Mouse (Mus musculus): ENCODE results near the gene Cdh23.

The Cdh23 gene

DNA sequence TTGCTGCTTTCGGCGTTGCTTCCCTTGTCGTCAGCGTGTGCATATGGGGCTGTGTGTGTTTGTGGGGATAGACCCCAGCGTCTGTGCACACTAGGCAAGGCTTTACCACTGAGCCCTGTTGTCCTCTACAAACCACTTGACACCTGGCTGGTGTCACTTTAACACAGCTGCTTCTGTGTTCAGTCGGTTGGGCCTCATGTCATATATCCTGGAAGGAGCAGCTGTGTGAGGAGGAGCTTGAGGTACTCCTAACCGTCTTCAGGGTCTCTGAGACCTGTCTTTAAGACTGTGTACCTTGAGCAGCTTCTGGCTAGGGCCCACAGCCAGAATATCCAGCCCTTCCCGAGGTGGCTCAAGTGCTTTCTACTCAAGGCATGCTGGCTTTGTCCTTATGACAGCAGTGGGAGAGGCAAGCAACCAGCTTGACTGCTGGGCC is 411.6 kb downstream of the Cdh23 start:
- no peak for DNase-seq (ENCODE audit: low spot score)

GRCm38 (mm10) chr10:60284248-60284647 is 412.0 kb downstream of the Cdh23 start:
- DNase-seq (ENCODE audit: low spot score) = no peak

DNA sequence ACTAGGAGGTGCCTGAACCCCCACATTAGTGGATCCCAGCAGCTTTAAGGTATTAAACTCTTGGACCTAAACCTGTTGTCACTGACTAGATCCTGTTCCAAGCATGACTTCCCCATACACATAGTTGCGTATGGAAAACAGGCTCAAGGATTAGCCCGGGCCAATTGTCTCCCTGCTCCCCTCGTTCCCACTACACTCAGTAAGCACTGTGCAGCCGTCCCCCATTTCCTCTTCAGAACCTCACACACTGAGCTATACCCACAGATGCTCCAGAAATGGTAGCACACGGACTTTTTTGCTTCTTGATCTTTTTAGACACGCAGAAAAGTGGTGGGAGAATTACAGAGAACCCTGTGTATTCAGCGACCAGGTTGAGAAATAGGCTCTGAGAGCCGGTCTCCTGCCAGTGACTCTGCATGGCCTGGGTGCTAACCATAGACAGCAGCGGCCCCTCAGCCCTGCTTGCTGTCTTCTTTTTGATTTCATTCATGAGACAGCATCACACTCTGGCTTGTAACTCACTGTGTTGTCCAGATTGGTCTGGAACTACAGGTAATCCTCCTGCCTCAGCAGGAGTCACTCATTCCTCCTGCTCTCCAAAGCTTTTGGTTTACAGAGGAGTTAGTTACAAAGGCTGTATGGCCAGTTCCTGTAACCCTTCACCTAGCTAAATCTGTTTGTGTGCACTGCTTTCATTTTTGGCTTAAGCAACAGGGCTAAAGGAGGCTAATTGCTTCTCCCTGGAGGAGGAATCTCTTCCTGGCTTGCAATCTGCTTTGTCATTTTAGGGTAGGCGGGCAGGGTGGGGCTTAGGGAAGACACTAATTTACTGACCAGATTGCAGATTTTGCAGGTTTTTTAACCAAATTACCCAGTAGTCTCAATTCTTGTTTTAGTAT is 413.9 kb downstream of the Cdh23 start:
- DNase-seq (ENCODE audit: low spot score) = no peak

- no peak for DNase-seq (ENCODE audit: low spot score)
Measured at GRCm38 (mm10) chr10:60281571-60282050, 414.7 kb downstream of the Cdh23 start.

DNA sequence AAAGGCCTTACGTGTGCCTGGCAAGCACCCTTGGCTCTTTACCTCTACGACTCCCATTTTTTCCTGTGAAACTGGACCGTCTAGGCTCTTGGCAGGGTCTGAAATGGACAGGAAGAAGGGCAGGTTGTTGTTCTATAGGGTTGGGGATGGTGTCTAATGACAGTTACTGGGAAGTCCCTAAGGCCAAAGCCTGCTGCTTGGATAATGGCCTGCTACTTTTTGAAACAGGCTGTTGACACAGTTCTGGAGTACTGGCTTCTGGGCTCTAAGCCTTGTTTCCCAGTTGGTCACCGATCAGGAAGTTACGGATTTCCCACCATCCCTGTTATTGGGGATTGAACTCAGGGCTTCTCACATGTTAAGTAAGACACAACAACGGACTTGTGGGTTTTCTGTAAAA is 415.9 kb downstream of the Cdh23 start:
- no peak for DNase-seq (ENCODE audit: low spot score)

DNA sequence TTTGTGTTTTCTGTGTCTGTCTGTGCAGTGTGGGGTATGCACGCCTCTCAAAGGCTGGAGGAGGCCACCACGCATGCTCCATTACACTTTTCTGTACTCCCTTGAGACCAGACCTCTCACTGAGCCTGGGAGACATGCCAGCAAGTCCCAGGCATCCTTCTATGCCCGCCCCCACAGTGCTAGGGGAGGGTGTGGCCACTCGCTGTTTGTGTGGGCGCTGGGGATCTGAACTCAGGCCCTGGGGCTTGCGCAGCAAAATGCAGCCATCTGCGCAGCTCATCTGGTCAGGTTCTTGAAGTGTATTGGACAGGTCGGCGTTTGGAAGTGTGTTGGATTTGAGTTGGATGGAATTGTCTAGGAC is 416.4 kb downstream of the Cdh23 start:
- DNase-seq (ENCODE audit: low spot score) = no peak

GRCm38 (mm10) chr10:60279290-60279940 is 416.9 kb downstream of the Cdh23 start:
- no peak for DNase-seq (ENCODE audit: low spot score)

DNA sequence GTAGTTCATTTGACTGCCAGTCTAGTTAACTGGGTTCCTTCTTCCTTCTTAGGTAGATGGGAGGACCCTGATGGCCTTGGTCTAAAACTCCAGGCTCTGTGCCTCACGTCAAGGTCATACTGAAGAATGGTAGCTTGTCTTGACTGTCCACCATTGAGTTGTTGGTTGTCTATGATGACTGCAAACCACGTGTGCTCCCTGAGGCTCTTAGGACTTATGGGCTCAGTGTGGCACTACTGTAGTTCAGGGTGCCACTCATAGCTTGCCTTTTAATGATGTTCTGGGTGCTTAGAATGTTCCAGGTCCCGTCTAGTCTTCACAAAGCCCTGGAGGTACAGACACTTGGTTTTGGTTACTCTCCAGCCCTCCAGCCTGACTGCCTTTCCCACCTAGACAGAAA is 417.5 kb downstream of the Cdh23 start:
- DNase-seq (ENCODE audit: low spot score) = no peak

- DNase-seq (ENCODE audit: low spot score) = no peak
Measured at GRCm38 (mm10) chr10:60278006-60278399, 418.3 kb downstream of the Cdh23 start.

- peak; percentile 93 for DNase-seq (ENCODE audit: low spot score)
Measured at GRCm38 (mm10) chr10:60277207-60278005, 418.9 kb downstream of the Cdh23 start, which contains the start of gene Psap. Gene Psap, plus strand, starts transcription at chr10:60277627.

DNA sequence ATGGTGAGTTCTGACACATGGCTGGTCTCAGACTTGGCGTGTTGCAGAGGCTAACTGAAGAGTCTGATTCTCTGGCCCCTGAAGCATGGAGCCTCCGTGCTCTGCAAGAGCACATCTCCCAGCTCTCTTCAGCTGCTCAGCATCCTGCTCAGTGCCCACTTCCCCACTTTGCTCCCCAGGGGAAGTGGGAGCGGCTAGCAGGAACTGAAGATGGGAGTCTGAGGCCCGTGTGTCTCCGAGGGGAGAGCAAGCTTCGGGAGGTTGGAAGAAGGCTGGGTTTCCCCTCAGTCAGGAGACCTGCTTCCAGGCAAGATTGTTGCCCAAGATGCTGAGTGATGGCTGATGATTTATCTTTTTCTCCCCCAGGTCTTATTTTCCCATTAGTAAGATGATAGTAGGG is 422.9 kb downstream of the Cdh23 start:
- DNase-seq (ENCODE audit: low spot score) = no peak

- DNase-seq (ENCODE audit: low spot score) = no peak
Measured at GRCm38 (mm10) chr10:60272241-60272640, 424.0 kb downstream of the Cdh23 start.

GRCm38 (mm10) chr10:60271015-60271414 is 425.3 kb downstream of the Cdh23 start:
- DNase-seq (ENCODE audit: low spot score) = no peak

DNA sequence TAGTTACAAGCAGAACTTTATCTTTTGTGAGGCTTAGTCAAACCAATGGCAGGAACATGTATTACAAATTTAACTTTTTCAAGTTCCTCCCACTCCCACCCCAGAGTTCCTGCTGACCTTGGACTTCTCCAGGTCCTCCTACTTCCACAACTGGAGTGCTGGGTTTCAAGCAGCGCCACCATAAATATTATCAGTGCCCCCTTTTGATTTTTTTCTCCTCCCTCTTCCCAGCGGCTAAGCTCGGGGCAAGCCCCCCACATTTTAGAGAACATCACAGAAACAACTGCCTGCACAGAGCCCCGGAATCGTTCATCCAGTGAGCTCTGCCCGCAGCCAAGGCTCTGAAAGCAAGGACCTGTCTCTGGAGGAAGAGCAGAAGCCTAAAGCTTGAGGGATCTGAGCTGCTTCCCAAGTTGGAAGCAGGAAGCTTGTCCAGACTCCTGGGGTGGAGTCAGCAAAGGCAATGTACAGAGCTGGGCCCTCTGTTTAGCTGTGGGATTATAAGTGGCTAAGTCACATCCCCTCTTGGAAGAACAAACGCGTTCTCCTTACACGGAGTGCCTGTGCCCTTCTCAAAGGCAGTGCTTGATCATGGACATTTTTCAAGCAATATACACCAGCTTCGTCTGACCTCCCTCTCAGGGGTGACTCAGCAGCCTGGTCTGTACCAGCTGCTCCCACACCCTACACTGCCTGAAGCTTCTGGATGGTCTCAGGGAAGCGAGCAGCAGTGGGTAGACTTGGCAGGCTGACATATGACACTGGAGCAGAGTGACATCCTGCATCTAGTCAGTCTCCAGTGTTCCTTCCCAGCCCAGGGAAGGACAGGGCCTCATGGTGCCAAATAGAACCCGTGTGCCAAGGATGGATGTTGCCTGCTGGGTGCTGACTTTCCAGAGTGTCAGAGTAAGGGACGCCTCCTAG is 426.9 kb downstream of the Cdh23 start:
- DNase-seq (ENCODE audit: low spot score) = peak; percentile 16

DNA sequence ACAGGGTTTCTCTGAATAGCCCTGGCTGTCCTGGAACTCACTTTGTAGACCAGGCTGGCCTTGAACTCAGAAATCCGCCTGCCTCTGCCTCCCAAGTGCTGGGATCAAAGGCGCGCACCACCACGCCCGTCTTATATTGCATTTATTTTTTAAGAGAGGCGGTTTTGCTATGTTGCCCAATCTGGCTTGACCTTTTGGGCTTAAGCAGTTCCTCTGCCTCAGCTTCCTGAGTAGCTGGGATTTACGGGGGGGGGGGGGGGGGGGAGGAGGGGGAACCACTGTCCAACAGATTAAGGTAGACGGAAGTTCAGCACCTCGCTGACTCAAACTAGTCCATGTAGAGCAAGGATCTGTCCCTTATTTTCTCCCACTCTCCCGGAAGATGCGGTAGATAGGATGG is 427.6 kb downstream of the Cdh23 start:
- DNase-seq (ENCODE audit: low spot score) = no peak

DNA sequence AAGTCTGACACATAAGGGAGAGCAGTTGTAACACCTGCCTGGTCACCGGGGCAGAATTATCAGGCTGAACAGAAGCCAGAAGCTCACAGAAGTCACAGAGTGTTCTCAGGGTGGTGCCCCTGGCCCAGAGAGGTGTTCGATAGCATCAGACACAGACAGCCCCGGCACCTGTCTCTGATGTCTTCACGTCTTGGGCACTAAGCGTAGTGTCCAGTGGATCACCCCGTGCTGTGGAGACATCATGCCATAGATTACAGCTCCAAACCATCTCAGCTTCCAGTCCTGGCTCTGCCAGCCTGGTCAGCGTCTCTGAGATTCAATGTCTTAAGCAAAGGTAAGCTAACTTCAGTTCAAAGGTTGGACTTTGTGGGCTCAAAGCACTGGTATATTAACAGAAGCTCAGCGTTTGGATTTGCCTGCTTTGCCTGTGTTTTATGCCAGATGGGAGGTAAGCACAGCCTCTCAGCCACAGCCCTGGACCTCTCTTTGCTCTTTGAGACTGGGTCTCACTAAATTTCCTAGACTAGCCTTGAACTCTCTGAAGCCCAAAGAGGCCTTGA is 429.4 kb downstream of the Cdh23 start:
- no peak for DNase-seq (ENCODE audit: low spot score)

- DNase-seq (ENCODE audit: low spot score) = no peak
Measured at GRCm38 (mm10) chr10:60265252-60265651, 431.0 kb downstream of the Cdh23 start.

- no peak for DNase-seq (ENCODE audit: low spot score)
Measured at GRCm38 (mm10) chr10:60263351-60263750, 432.9 kb downstream of the Cdh23 start.

DNA sequence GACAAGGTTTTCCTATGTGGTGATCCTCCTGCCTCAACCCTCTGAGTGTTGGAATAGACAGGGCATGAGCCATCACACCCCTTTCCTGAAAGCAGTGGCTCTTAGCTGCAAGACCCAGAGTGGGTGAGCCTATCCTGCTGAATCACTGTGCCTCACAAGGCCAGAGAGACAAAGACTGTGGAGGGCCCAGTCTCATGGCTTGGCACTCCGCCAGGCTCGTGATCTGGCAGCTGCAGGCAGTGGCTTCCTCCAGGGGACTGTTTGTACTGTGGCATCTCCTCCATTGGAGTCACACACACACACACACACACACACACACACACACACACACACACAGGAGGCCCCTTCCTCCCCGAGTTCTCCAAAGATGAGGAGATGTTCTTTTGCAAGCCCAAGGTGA is 433.9 kb downstream of the Cdh23 start:
- peak; percentile 17 for DNase-seq (ENCODE audit: low spot score)

DNA sequence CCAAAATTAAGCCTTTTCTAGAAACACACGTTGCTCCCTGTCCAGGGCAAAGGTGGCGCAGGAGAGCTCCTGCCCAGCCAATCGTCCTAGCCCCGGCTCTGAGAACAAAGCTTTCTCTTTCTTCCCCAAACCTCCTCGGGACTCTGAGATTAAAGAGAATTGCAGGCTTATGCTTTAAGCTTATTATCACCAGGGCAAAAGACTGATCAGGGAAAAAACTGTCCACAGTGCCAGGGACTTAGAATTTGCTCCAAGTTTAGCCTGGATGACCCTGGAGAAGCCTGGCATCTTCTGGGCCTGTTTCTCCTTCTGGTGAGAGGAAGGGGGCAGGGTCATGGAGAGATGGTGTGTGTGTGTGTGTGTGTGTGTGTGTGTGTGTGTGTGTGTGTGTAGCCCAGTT is 434.8 kb downstream of the Cdh23 start:
- DNase-seq (ENCODE audit: low spot score) = no peak

Data from yolk sac, embryonic 10.5 days (tissue).